Mouse (Mus musculus) heart, postnatal 36 days (tissue): ENCODE data around the gene Trio. TPM values are rescaled to one million over a fixed set of nuclear protein-coding genes. Genes with fewer than 3 reads are reported as not detected.
A peak's percentile ranks its signal among the peaks of the same experiment; 100 is the strongest.

ENCODE experiments used
- DNase-seq, 2 experiments: peaks; one replicate each; pipeline ENCODE4 v3.0.0; 2021 to 2022
- intact Hi-C: fragments of 180-260 bp; cut with DNase I; formaldehyde crosslinking; loops from one replicate; pipeline ENCODE4 v1.15.1; 2025
- total RNA-seq, 2 experiments: library from RNA; stranded (reverse); gene quantifications; 2 replicates each; pipeline ENCODE4 v1.2.3; 2021

Gene Trio
- total RNA-seq, 2 experiments from 2014 or later: 34.6 to 39.9 TPM

GRCm38 (mm10) chr15:27898795-27899406 is 126.7 kb downstream of the Trio start:
- DNase-seq: no peak
- intact Hi-C loops: no loop called here

GRCm38 (mm10) chr15:27894112-27894511 is 131.5 kb downstream of the Trio start:
- DNase-seq: no peak
- intact Hi-C loops: no loop called here

- DNase-seq: no peak
- intact Hi-C loops: no loop called here
Observed at GRCm38 (mm10) chr15:27892029-27892428, 133.6 kb downstream of the Trio start.

GRCm38 (mm10) chr15:27890666-27891065 is 135.0 kb downstream of the Trio start:
- intact Hi-C loops: no loop called here
- no peak for DNase-seq

- intact Hi-C loops: no loop called here
- no peak for DNase-seq
Observed at GRCm38 (mm10) chr15:27888153-27888552, 137.5 kb downstream of the Trio start.

GRCm38 (mm10) chr15:27886992-27887391 is 138.7 kb downstream of the Trio start:
- DNase-seq: no peak
- intact Hi-C loops: no loop called here

- intact Hi-C loops: loop anchor here (2.0 kb wide), 1 partner anchor 28 kb away; no protein-coding TSS in a partner anchor
Observed at GRCm38 (mm10) chr15:27884347-27885250, 141.0 kb downstream of the Trio start.

GRCm38 (mm10) chr15:27883881-27884280 is 141.8 kb downstream of the Trio start:
- no peak for DNase-seq
- intact Hi-C loops: loop anchor here (2.0 kb wide), 1 partner anchor 27 kb away; no protein-coding TSS in a partner anchor

More at GRCm38 (mm10) chr15:27884347-27885250, 141.0 kb downstream of the Trio start:
- peak; percentile 81 to 87 for DNase-seq

GRCm38 (mm10) chr15:27882898-27883297 is 142.8 kb downstream of the Trio start:
- no peak for DNase-seq
- intact Hi-C loops: no loop called here

GRCm38 (mm10) chr15:27877831-27878230 is 147.8 kb downstream of the Trio start:
- DNase-seq: no peak
- intact Hi-C loops: no loop called here

- no peak for DNase-seq
- intact Hi-C loops: no loop called here
Observed at GRCm38 (mm10) chr15:27876327-27876726, 149.3 kb downstream of the Trio start.

GRCm38 (mm10) chr15:27875753-27876152 is 149.9 kb downstream of the Trio start:
- intact Hi-C loops: no loop called here

GRCm38 (mm10) chr15:27873747-27874320 is 151.8 kb downstream of the Trio start:
- no peak for DNase-seq
- intact Hi-C loops: no loop called here

More at GRCm38 (mm10) chr15:27875753-27876152, 149.9 kb downstream of the Trio start:
- DNase-seq: no peak

GRCm38 (mm10) chr15:27872286-27872685 is 153.4 kb downstream of the Trio start:
- intact Hi-C loops: no loop called here

GRCm38 (mm10) chr15:27871708-27872107 is 153.9 kb downstream of the Trio start:
- no peak for DNase-seq
- intact Hi-C loops: no loop called here

More at GRCm38 (mm10) chr15:27872286-27872685, 153.4 kb downstream of the Trio start:
- no peak for DNase-seq

GRCm38 (mm10) chr15:27871260-27871659 is 154.4 kb downstream of the Trio start:
- intact Hi-C loops: no loop called here
- no peak for DNase-seq

GRCm38 (mm10) chr15:27869001-27869400 is 156.6 kb downstream of the Trio start:
- intact Hi-C loops: no loop called here
- DNase-seq: no peak

- intact Hi-C loops: no loop called here
- no peak for DNase-seq
Observed at GRCm38 (mm10) chr15:27867831-27868230, 157.8 kb downstream of the Trio start.

- DNase-seq: no peak
- intact Hi-C loops: no loop called here
Observed at GRCm38 (mm10) chr15:27866471-27866870, 159.2 kb downstream of the Trio start.

GRCm38 (mm10) chr15:27866053-27866452 is 159.6 kb downstream of the Trio start:
- no peak for DNase-seq
- intact Hi-C loops: no loop called here

GRCm38 (mm10) chr15:27864397-27864796 is 161.3 kb downstream of the Trio start:
- no peak for DNase-seq
- intact Hi-C loops: no loop called here
